In the genomic region with DNA sequence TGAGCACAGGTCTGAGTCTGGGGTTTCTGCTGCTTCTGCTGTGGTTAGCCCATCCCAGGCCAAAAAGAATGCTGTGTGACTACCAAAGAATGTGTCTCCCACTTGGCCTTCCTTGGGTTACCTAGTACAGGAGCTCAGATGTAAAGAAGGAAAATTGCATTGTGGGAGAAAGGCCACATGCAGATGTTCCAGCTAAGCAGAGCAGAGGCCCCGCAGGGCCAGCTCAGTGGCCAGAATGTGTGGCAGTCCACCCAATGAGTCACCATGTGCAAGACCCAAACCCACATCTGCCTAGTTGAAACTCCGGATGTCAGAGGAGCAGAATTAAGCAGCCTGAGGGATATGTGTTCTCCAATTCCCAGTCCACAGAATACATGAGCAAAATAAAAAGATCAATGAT, we compare ENCODE assay signal across 38 mouse cellular contexts. TPM values are rescaled to one million over a fixed set of nuclear protein-coding genes. Genes with fewer than 3 reads are reported as not detected.
"Had no signal": no experiment of that assay in that cellular context is flagged by ENCODE, and none has a peak within 500 bp of the region (broad histone marks: within the 10 kb centered on the region; RNA-seq: fewer than 3 reads in every experiment).

No protein-coding gene starts in this region.

- H3K4me3 ChIP-seq: heart, adult 2 months; heart, embryonic 13.5 days; heart, embryonic 15.5 days; hindbrain, embryonic 10.5 days; hindbrain, embryonic 12.5 days; intestine, embryonic 15.5 days; layer of hippocampus, adult 2 months; left cerebral cortex, adult 2 months; limb, embryonic 10.5 days; limb, embryonic 12.5 days; liver, embryonic 13.5 days; liver, embryonic 15.5 days had no signal

- H3K4me1 ChIP-seq: intestine, embryonic 15.5 days had no signal

- DNase-seq: gastrocnemius, postnatal 14 days; heart, adult 2 months; heart, postnatal 14 days; heart, postnatal 4 days; kidney, adult 18-20 months; kidney, adult 8-10 months; kidney, postnatal 10 days; kidney, postnatal 25 days; kidney, postnatal 4 days; liver; liver, embryonic 13.5 days had no signal

- H3K27me3 ChIP-seq: hindbrain, embryonic 12.5 days; intestine, embryonic 15.5 days; limb, embryonic 12.5 days; liver, embryonic 13.5 days; liver, embryonic 15.5 days had no signal

- H3K36me3 ChIP-seq: heart, embryonic 15.5 days; intestine, embryonic 15.5 days; liver, embryonic 15.5 days had no signal

- H3K4me2 ChIP-seq: heart, embryonic 11.5 days; heart, embryonic 13.5 days; heart, embryonic 15.5 days; hindbrain, embryonic 12.5 days; hindbrain, embryonic 14.5 days; intestine, embryonic 15.5 days; limb, embryonic 12.5 days; liver, embryonic 11.5 days; liver, embryonic 13.5 days; liver, embryonic 15.5 days had no signal

- ATAC-seq: hindbrain, embryonic 16.5 days; inflammation-experienced regulatory T-cells, adult 6 months; intestine, embryonic 15.5 days; intestine, postnatal 0 days had no signal

RNA-seq across cellular contexts. Expression of a gene that starts 16.9 kb away (rescaled TPM):
- total RNA-seq: gastrocnemius, adult 8-10 months; gastrocnemius, postnatal 14 days; gastrocnemius, postnatal 4 days; granulocyte monocyte progenitor cell, adult 5-6 weeks; heart, adult 2 months; heart, postnatal 14 days; heart, postnatal 4 days; layer of hippocampus, adult 2 months; layer of hippocampus, postnatal 10 days; layer of hippocampus, postnatal 25 days; left cerebral cortex, adult 2 months; left cerebral cortex, postnatal 14 days; left cerebral cortex, postnatal 36 days had no signal
- polyA plus RNA-seq: heart, adult 2 months; heart, embryonic 11.5 days; heart, embryonic 13.5 days; heart, embryonic 15.5 days; heart, postnatal 0 days; hindbrain, embryonic 10.5 days; hindbrain, embryonic 12.5 days; hindbrain, embryonic 14.5 days; hindbrain, embryonic 16.5 days; intestine, embryonic 15.5 days; intestine, postnatal 0 days; kidney, embryonic 14.5 days; kidney, embryonic 16.5 days; limb, embryonic 10.5 days; limb, embryonic 12.5 days; limb, embryonic 14.5 days; liver, embryonic 11.5 days; liver, embryonic 13.5 days; liver, embryonic 15.5 days had no signal
